Comparison of ENCODE assay signal across 21 mouse cellular contexts in the genomic region with DNA sequence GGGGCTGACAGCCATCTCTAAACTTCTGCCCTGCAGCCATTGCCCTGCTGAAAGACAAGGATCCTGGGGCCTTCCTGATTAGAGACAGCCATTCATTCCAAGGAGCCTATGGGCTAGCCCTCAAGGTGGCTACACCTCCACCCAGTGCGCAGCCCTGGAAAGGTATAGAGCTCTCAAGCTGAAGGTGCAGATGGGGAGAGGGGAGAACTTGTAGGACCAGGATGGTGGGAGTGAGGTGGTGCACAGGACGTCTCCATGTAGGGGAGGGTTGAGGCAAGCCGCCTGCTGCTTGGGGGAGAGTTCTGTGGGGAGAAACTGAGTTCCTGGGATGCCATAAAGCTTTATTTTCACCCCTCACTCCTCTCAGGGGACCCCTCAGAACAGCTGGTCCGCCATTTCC. TPM values are rescaled to one million over a fixed set of nuclear protein-coding genes. Genes with fewer than 3 reads are reported as not detected.
DNase-seq lines count a peak whose midpoint lies in the region; ATAC-seq and TF ChIP-seq lines count a peak whose summit lies in the region.
"Had no signal": no experiment of that assay in that cellular context is flagged by ENCODE, and none has a peak within 500 bp of the region (broad histone marks: within the 10 kb centered on the region; RNA-seq: fewer than 3 reads in every experiment).

No protein-coding gene starts in this region.

- no peak overlapping the region for H3ac ChIP-seq in myocyte (ENCODE audit: control insufficient read depth, insufficient read length)

- no peak overlapping the region for H3K4me2 ChIP-seq in embryonic facial prominence, embryonic 12.5 days (replicated peaks)
- H3K4me2 ChIP-seq in myocyte (ENCODE audit: low read depth), result no peak overlapping the region
- H3K4me2 ChIP-seq: forebrain, embryonic 13.5 days; forebrain, embryonic 15.5 days had no signal

- no peaks in the 10 kb centered on the region for H3K9me3 ChIP-seq in embryonic facial prominence, embryonic 12.5 days
- no peaks in the 10 kb centered on the region for H3K9me3 ChIP-seq in embryonic facial prominence, embryonic 10.5 days
- H3K9me3 ChIP-seq in heart, embryonic 10.5 days, result no peaks in the 10 kb centered on the region
- H3K9me3 ChIP-seq: forebrain, embryonic 13.5 days; forebrain, embryonic 15.5 days; G1E had no signal

- 0 out of 2 replicates have a peak overlapping the region, but pooled peaks have one; percentile 9 for H3K27ac ChIP-seq in embryonic facial prominence, embryonic 12.5 days
- no peak overlapping the region for H3K27ac ChIP-seq in embryonic facial prominence, embryonic 10.5 days (replicated peaks)
- no peak overlapping the region for H3K27ac ChIP-seq in heart, embryonic 10.5 days
- H3K27ac ChIP-seq: forebrain, embryonic 13.5 days; forebrain, embryonic 15.5 days had no signal

- no peak for DNase-seq in embryonic facial prominence, embryonic 10.5 days (ENCODE audit: low spot score)
- peak; percentile 90 for DNase-seq in heart, adult 11 months
- DNase-seq in heart, embryonic 10.5 days (ENCODE audit: low spot score), result no peak
- DNase-seq: adrenal gland, adult 8-10 months; adrenal gland, postnatal 14 days; adrenal gland, postnatal 36 days; B cell, adult 2 months; cerebellum, adult 11-12 months; cerebellum, adult 2 months; cerebellum, adult 9-10 months; forebrain, postnatal 0 days had no signal

- H3K79me2 ChIP-seq in myocyte (ENCODE audit: control insufficient read depth, insufficient read depth), result peaks cover 6% of the 10 kb centered on the region

- no peak overlapping the region for H3K9ac ChIP-seq in embryonic facial prominence, embryonic 12.5 days
- H3K9ac ChIP-seq: forebrain, embryonic 13.5 days; forebrain, embryonic 15.5 days; forebrain, postnatal 0 days had no signal

- 76% methylated on average over 4 of the region's 4 CpGs for WGBS in embryonic facial prominence, embryonic 12.5 days
- WGBS in embryonic facial prominence, embryonic 10.5 days, result 87% methylated on average over 4 of the region's 4 CpGs
- WGBS in heart, embryonic 10.5 days, result 84% methylated on average over 4 of the region's 4 CpGs

- peaks cover 96% of the 10 kb centered on the region for H3K36me3 ChIP-seq in embryonic facial prominence, embryonic 12.5 days
- H3K36me3 ChIP-seq in embryonic facial prominence, embryonic 10.5 days (replicated peaks), result peaks cover 99% of the 10 kb centered on the region
- peaks cover 98% of the 10 kb centered on the region for H3K36me3 ChIP-seq in heart, embryonic 10.5 days
- peaks cover 77% of the 10 kb centered on the region for H3K36me3 ChIP-seq in myocyte (ENCODE audit: control insufficient read depth, insufficient read depth)

- no peak overlapping the region for H3K4me3 ChIP-seq in embryonic facial prominence, embryonic 12.5 days
- no peak overlapping the region for H3K4me3 ChIP-seq in embryonic facial prominence, embryonic 10.5 days
- H3K4me3 ChIP-seq in heart, embryonic 10.5 days, result no peak overlapping the region
- H3K4me3 ChIP-seq in myocyte, result no peak overlapping the region
- H3K4me3 ChIP-seq: forebrain, embryonic 13.5 days; forebrain, embryonic 15.5 days had no signal

- no peak for TF ChIP-seq POLR2A in myocyte (IDR thresholded peaks at IDR 0.05; ENCODE audit: insufficient read length, low read depth)

- peaks cover 3% of the 10 kb centered on the region; the same call in 1 of the 2 replicates for H3K4me1 ChIP-seq in embryonic facial prominence, embryonic 12.5 days
- peaks cover 38% of the 10 kb centered on the region for H3K4me1 ChIP-seq in embryonic facial prominence, embryonic 10.5 days
- H3K4me1 ChIP-seq in heart, embryonic 10.5 days, result peaks cover 32% of the 10 kb centered on the region

- H3K27me3 ChIP-seq in embryonic facial prominence, embryonic 12.5 days, result no peaks in the 10 kb centered on the region
- peaks cover 1% of the 10 kb centered on the region; the same call in 1 of the 2 replicates for H3K27me3 ChIP-seq in embryonic facial prominence, embryonic 10.5 days (replicated peaks; ENCODE audit: low read depth, poor library complexity, severe bottlenecking)
- no peaks in the 10 kb centered on the region for H3K27me3 ChIP-seq in heart, embryonic 10.5 days (ENCODE audit: insufficient read depth, poor library complexity, severe bottlenecking)
- no peaks in the 10 kb centered on the region for H3K27me3 ChIP-seq in myocyte (ENCODE audit: control insufficient read depth, insufficient read depth, insufficient read length)
- H3K27me3 ChIP-seq: forebrain, embryonic 15.5 days; Patski had no signal

- no peak for ATAC-seq in embryonic facial prominence, embryonic 12.5 days (ENCODE audit: insufficient number of reproducible peaks, insufficient read depth, low FRiP score, low TSS enrichment)
- ATAC-seq: activated CD4-positive, CD25-positive, alpha-beta regulatory T cell, adult 4 months; CD4-positive, CD25-positive, alpha-beta regulatory T cell, adult 4 months; forebrain, embryonic 13.5 days; forebrain, embryonic 15.5 days; forebrain, postnatal 0 days; Patski had no signal

TF ChIP-seq in myocyte, 11 proteins besides CTCF, POLR2A, EP300 and RAD21:
- no peak for TF ChIP-seq MYOG (IDR thresholded peaks at IDR 0.05; ENCODE audit: control insufficient read depth in 1 of 3, insufficient read depth in 1 of 3, insufficient read length in 2 of 3, low read depth in 2 of 3)
- no peak for TF ChIP-seq E2F4 (IDR thresholded peaks at IDR 0.05; ENCODE audit: insufficient read depth)
- TF ChIP-seq POLR2AphosphoS2 (IDR thresholded peaks at IDR 0.05; ENCODE audit: insufficient read length, low read depth), result peak; percentile 85
- TF ChIP-seq TCF12 (IDR thresholded peaks at IDR 0.05; ENCODE audit: insufficient read depth, poor library complexity, severe bottlenecking), result no peak
- no peak for TF ChIP-seq SRF (IDR thresholded peaks at IDR 0.05; ENCODE audit: control insufficient read depth, insufficient read length, low read depth)
TF ChIP-seq in myocyte: peak in this region for 1.

RNA-seq across cellular contexts. Expression of gene Tns2, which starts 13.5 kb away (rescaled TPM):
- 29.6 and 34.0 TPM in 2 replicates for polyA plus RNA-seq in embryonic facial prominence, embryonic 12.5 days (2016; fragmentation: Nextera tagmentation; extraction: Ambion mirVana)
- polyA plus RNA-seq in embryonic facial prominence, embryonic 10.5 days (2016; fragmentation: Nextera tagmentation; extraction: Ambion mirVana), result 12.3 and 14.9 TPM in 2 replicates
- 19.8 and 19.9 TPM in 2 replicates for polyA plus RNA-seq in heart, embryonic 10.5 days (2016; fragmentation: Nextera tagmentation; extraction: Ambion mirVana)
- 128 TPM for polyA plus RNA-seq in myocyte (2012; fragmentation: generic; extraction: Trizol)

RNA-seq across cellular contexts. Expression of gene Spryd3, which starts 22.4 kb away (rescaled TPM):
- 15.6 and 15.7 TPM in 2 replicates for polyA plus RNA-seq in embryonic facial prominence, embryonic 12.5 days (2016; fragmentation: Nextera tagmentation; extraction: Ambion mirVana)
- polyA plus RNA-seq in embryonic facial prominence, embryonic 10.5 days (2016; fragmentation: Nextera tagmentation; extraction: Ambion mirVana), result 12.7 and 13.2 TPM in 2 replicates
- 19.0 and 19.4 TPM in 2 replicates for polyA plus RNA-seq in heart, embryonic 10.5 days (2016; fragmentation: Nextera tagmentation; extraction: Ambion mirVana)
- 51.0 TPM for polyA plus RNA-seq in myocyte (2012; fragmentation: generic; extraction: Trizol)

RNA-seq across cellular contexts. Expression of gene Igfbp6, which starts 30.5 kb away (rescaled TPM):
- 0.92 and 1.2 TPM in 2 replicates for polyA plus RNA-seq in embryonic facial prominence, embryonic 12.5 days (2016; fragmentation: Nextera tagmentation; extraction: Ambion mirVana)
- polyA plus RNA-seq in embryonic facial prominence, embryonic 10.5 days (2016; fragmentation: Nextera tagmentation; extraction: Ambion mirVana), result 0.26 and 0.36 TPM in 2 replicates
- polyA plus RNA-seq in heart, embryonic 10.5 days (2016; fragmentation: Nextera tagmentation; extraction: Ambion mirVana), result 0.64 and 0.67 TPM in 2 replicates
- 182 TPM for polyA plus RNA-seq in myocyte (2012; fragmentation: generic; extraction: Trizol)
- polyA plus RNA-seq: embryonic facial prominence, embryonic 11.5 days; forebrain, embryonic 11.5 days had no signal

RNA-seq across cellular contexts. Expression of gene Soat2, which starts 36.7 kb away (rescaled TPM):
- polyA plus RNA-seq in embryonic facial prominence, embryonic 12.5 days (2016; fragmentation: Nextera tagmentation; extraction: Ambion mirVana), result 0.13 and 0.17 TPM in 2 replicates
- polyA plus RNA-seq in embryonic facial prominence, embryonic 10.5 days (2016; fragmentation: Nextera tagmentation; extraction: Ambion mirVana), result 0.09 and 0.18 TPM in 2 replicates
- 2.0 and 7.9 TPM in 2 replicates for polyA plus RNA-seq in heart, embryonic 10.5 days (2016; fragmentation: Nextera tagmentation; extraction: Ambion mirVana)
- polyA plus RNA-seq in myocyte (2012; fragmentation: generic; extraction: Trizol), result 0.43 TPM
- polyA plus RNA-seq: cerebellum, adult 2 months; embryonic facial prominence, embryonic 11.5 days; forebrain, embryonic 11.5 days; forebrain, embryonic 15.5 days had no signal

RNA-seq across cellular contexts. Expression of gene Eif4b, which starts 40.1 kb away (rescaled TPM):
- 113 and 120 TPM in 2 replicates for polyA plus RNA-seq in embryonic facial prominence, embryonic 12.5 days (2016; fragmentation: Nextera tagmentation; extraction: Ambion mirVana)
- 133 and 136 TPM in 2 replicates for polyA plus RNA-seq in embryonic facial prominence, embryonic 10.5 days (2016; fragmentation: Nextera tagmentation; extraction: Ambion mirVana)
- polyA plus RNA-seq in heart, embryonic 10.5 days (2016; fragmentation: Nextera tagmentation; extraction: Ambion mirVana), result 85.5 and 99.6 TPM in 2 replicates
- polyA plus RNA-seq in myocyte (2012; fragmentation: generic; extraction: Trizol), result 266 TPM

Comparison
In these comparisons a context has a peak if more than half of its experiments do, and no peak if none do; other contexts are left out.
1. RNA of gene Igfbp6, which starts 30.5 kb away (polyA plus RNA-seq): 182 TPM in myocyte (single experiment); 0.92 to 1.2 TPM in embryonic facial prominence, embryonic 12.5 days, 0.64 to 0.67 TPM in heart, embryonic 10.5 days and 0.26 to 0.36 TPM in embryonic facial prominence, embryonic 10.5 days; every median in the first group is over 10 times any median in the second.